Comparison of ENCODE assay signal across 8 mouse cellular contexts in genomic region chr7:13024805-13025204, GRCm38 (mm10). TPM values are rescaled to one million over a fixed set of nuclear protein-coding genes. Genes with fewer than 3 reads are reported as not detected.
DNase-seq lines count a peak whose midpoint lies in the region; ATAC-seq lines count a peak whose summit lies in the region.

No protein-coding gene starts in this region.

- peak; percentile 88 for DNase-seq in NIH3T3 (ENCODE audit: low read depth)
- DNase-seq in cerebellum, postnatal 10 days = peak; percentile 95
- DNase-seq in frontal cortex, postnatal 25 days (ENCODE audit: low spot score in 2 of 2) = peak; percentile 74 to 79
- peak; percentile 80 to 94 for DNase-seq in left cerebral cortex, postnatal 10 days (ENCODE audit: extremely low spot score in 1 of 2, low spot score in 2 of 2)
- peak; percentile 92 for DNase-seq in right cerebral cortex, postnatal 14 days
- DNase-seq in urinary bladder, postnatal 36 days (ENCODE audit: low spot score in 2 of 2) = peak; percentile 55 to 68

- no peaks in the 10 kb centered on the region for H3K9me3 ChIP-seq in hindbrain, embryonic 16.5 days (ENCODE audit: control insufficient read depth, low read length)

- peak overlapping the region; percentile 99 for H3K27ac ChIP-seq in hindbrain, embryonic 16.5 days (ENCODE audit: low read depth, low read length)

- WGBS in hindbrain, embryonic 16.5 days = 0% methylated on average over 28 of the region's 44 CpGs

- ATAC-seq in hindbrain, embryonic 16.5 days = peak; percentile 63
- ATAC-seq in megakaryocyte, adult 5-6 weeks (ENCODE audit: poor library complexity, severe bottlenecking) = peak; percentile 22

- intact Hi-C loops in left cerebral cortex, postnatal 10 days (cut with DNase I) = loop anchor here (2.0 kb wide), 1 partner anchor 16 kb away; no protein-coding TSS in a partner anchor

- H3K27me3 ChIP-seq in hindbrain, embryonic 16.5 days (replicated peaks; ENCODE audit: control insufficient read depth, insufficient read depth, low read length) = no peaks in the 10 kb centered on the region

- peak overlapping the region; percentile 98 for H3K4me2 ChIP-seq in hindbrain, embryonic 16.5 days (ENCODE audit: low read length)

- peak overlapping the region; percentile 85 for H3K9ac ChIP-seq in hindbrain, embryonic 16.5 days (ENCODE audit: low read depth, low read length)

- peaks cover 31% of the 10 kb centered on the region for H3K4me1 ChIP-seq in hindbrain, embryonic 16.5 days (ENCODE audit: control insufficient read depth, insufficient read depth, low read depth, low read length)

- H3K36me3 ChIP-seq in hindbrain, embryonic 16.5 days (ENCODE audit: control insufficient read depth, insufficient read depth, low read length) = peaks cover 35% of the 10 kb centered on the region

- peak overlapping the region; percentile 62 for H3K4me3 ChIP-seq in hindbrain, embryonic 16.5 days (ENCODE audit: low read length)

RNA-seq across cellular contexts. Expression of gene Chmp2a, which starts 9.8 kb away (rescaled TPM):
- polyA plus RNA-seq in hindbrain, embryonic 16.5 days (2015; fragmentation: Nextera tagmentation; extraction: Ambion mirVana) = 174 TPM in 2 replicates
- 100 to 1,000 TPM; 133 to 134 TPM for total RNA-seq in left cerebral cortex, postnatal 10 days (2021)
- 239 and 269 TPM in 2 replicates for total RNA-seq in megakaryocyte, adult 5-6 weeks (2015)
- total RNA-seq in megakaryocyte, adult 5-6 weeks (2017) = 272 and 348 TPM in 2 replicates

RNA-seq across cellular contexts. Expression of gene Ube2m, which starts 13.3 kb away (rescaled TPM):
- polyA plus RNA-seq in hindbrain, embryonic 16.5 days (2015; fragmentation: Nextera tagmentation; extraction: Ambion mirVana) = 41.3 and 64.6 TPM in 2 replicates
- 100 to 1,000 TPM; 221 to 229 TPM for total RNA-seq in left cerebral cortex, postnatal 10 days (2021)
- total RNA-seq in megakaryocyte, adult 5-6 weeks (2015) = 92.1 and 97.9 TPM in 2 replicates
- 86.1 and 101 TPM in 2 replicates for total RNA-seq in megakaryocyte, adult 5-6 weeks (2017)

RNA-seq across cellular contexts. Expression of gene Zbtb45, which starts 15.0 kb away (rescaled TPM):
- polyA plus RNA-seq in hindbrain, embryonic 16.5 days (2015; fragmentation: Nextera tagmentation; extraction: Ambion mirVana) = 38.3 and 41.4 TPM in 2 replicates
- 10 to 100 TPM; 31.3 to 32.1 TPM for total RNA-seq in left cerebral cortex, postnatal 10 days (2021)
- 7.4 and 11.0 TPM in 2 replicates for total RNA-seq in megakaryocyte, adult 5-6 weeks (2015)
- total RNA-seq in megakaryocyte, adult 5-6 weeks (2017) = 6.6 and 9.5 TPM in 2 replicates

RNA-seq across cellular contexts. Expression of gene Trim28, which starts 25.9 kb away (rescaled TPM):
- 165 and 195 TPM in 2 replicates for polyA plus RNA-seq in hindbrain, embryonic 16.5 days (2015; fragmentation: Nextera tagmentation; extraction: Ambion mirVana)
- 100 to 1,000 TPM; 252 to 265 TPM for total RNA-seq in left cerebral cortex, postnatal 10 days (2021)
- 137 and 186 TPM in 2 replicates for total RNA-seq in megakaryocyte, adult 5-6 weeks (2015)
- 207 and 222 TPM in 2 replicates for total RNA-seq in megakaryocyte, adult 5-6 weeks (2017)

RNA-seq across cellular contexts. Expression of gene Slc27a5, which starts 26.8 kb away (rescaled TPM):
- polyA plus RNA-seq in hindbrain, embryonic 16.5 days (2015; fragmentation: Nextera tagmentation; extraction: Ambion mirVana) = 0.38 and 0.46 TPM in 2 replicates
- under 1 TPM in 1 of 2 experiments, not detected in 1; 0.20 TPM for total RNA-seq in left cerebral cortex, postnatal 10 days (2021)
- total RNA-seq in megakaryocyte, adult 5-6 weeks (2015) = not detected in 2 replicates
- total RNA-seq in megakaryocyte, adult 5-6 weeks (2017) = not detected in 2 replicates

Comparison
In these comparisons a context has a peak if more than half of its experiments do, and no peak if none do; other contexts are left out.
1. Peak in every context shown above with its lines: DNase-seq, ATAC-seq, H3K4me3 ChIP-seq and H3K27ac ChIP-seq.